Mouse (Mus musculus) liver, embryonic 14.5 days (tissue): ENCODE measurements around the gene Siah2.

Experiments
- CTCF ChIP-seq: IDR thresholded peaks from 2 replicates; pipeline ENCODE4 v1.5.1; 2016; ENCODE audit warnings: antibody characterized with exemption, low read depth, control low read depth
- EP300 ChIP-seq: IDR thresholded peaks from 2 replicates; pipeline ENCODE4 v1.6.1; 2016; ENCODE audit warnings: antibody characterized with exemption, low read depth

GRCm38 (mm10) chr3:58671616-58672250 lies 20.5 kb downstream of the Siah2 start:
- TF ChIP-seq CTCF (no peak), EP300 (no peak)
